Mouse (Mus musculus): Measurements from ENCODE around the gene Drc3.

Drc3 gene

GRCm38 (mm10) chr11:60352559-60353411 is at the start of gene Drc3, which contains the start of gene Tom1l2:
TSS of gene Drc3 (plus strand) at chr11:60353329.
TSS of gene Tom1l2 (minus strand) at chr11:60352905.
- peak; percentile 100 for DNase-seq

GRCm38 (mm10) chr11:60303497-60303896 is 49.6 kb upstream of the Drc3 start:
- DNase-seq: no peak

- DNase-seq: no peak
Measured at GRCm38 (mm10) chr11:60305611-60306010, 47.5 kb upstream of the Drc3 start.

- DNase-seq: peak; percentile 56
Measured at GRCm38 (mm10) chr11:60306834-60307233, 46.3 kb upstream of the Drc3 start.

- DNase-seq: no peak
Measured at GRCm38 (mm10) chr11:60307375-60307825, 45.7 kb upstream of the Drc3 start.

- no peak for DNase-seq
Measured at GRCm38 (mm10) chr11:60308061-60308460, 45.1 kb upstream of the Drc3 start.

GRCm38 (mm10) chr11:60308506-60309116 is 44.5 kb upstream of the Drc3 start:
- no peak for DNase-seq

- DNase-seq: no peak
Measured at GRCm38 (mm10) chr11:60309875-60310274, 43.3 kb upstream of the Drc3 start.

GRCm38 (mm10) chr11:60311025-60311854 is 41.9 kb upstream of the Drc3 start:
- DNase-seq: peak; percentile 97

GRCm38 (mm10) chr11:60316250-60316649 is 36.9 kb upstream of the Drc3 start:
- no peak for DNase-seq

GRCm38 (mm10) chr11:60316883-60317282 is 36.2 kb upstream of the Drc3 start:
- DNase-seq: no peak

- DNase-seq: no peak
Measured at GRCm38 (mm10) chr11:60317376-60318102, 35.6 kb upstream of the Drc3 start.

- no peak for DNase-seq
Measured at GRCm38 (mm10) chr11:60318716-60319115, 34.4 kb upstream of the Drc3 start.

GRCm38 (mm10) chr11:60319257-60320066 is 33.7 kb upstream of the Drc3 start:
- DNase-seq: no peak

GRCm38 (mm10) chr11:60320426-60321037 is 32.6 kb upstream of the Drc3 start:
- no peak for DNase-seq

- DNase-seq: no peak
Measured at GRCm38 (mm10) chr11:60321438-60321837, 31.7 kb upstream of the Drc3 start.

GRCm38 (mm10) chr11:60323731-60324130 is 29.4 kb upstream of the Drc3 start:
- DNase-seq: no peak

GRCm38 (mm10) chr11:60330551-60330950 is 22.6 kb upstream of the Drc3 start:
- DNase-seq: no peak

- no peak for DNase-seq
Measured at GRCm38 (mm10) chr11:60333461-60333860, 19.7 kb upstream of the Drc3 start.

GRCm38 (mm10) chr11:60334124-60334523 is 19.0 kb upstream of the Drc3 start:
- DNase-seq: no peak

- no peak for DNase-seq
Measured at GRCm38 (mm10) chr11:60335771-60336170, 17.4 kb upstream of the Drc3 start.

Data from retina, postnatal 1 day (tissue).